Mouse (Mus musculus): ENCODE results near the gene Gipc3. TPM values are rescaled to one million over a fixed set of nuclear protein-coding genes. Genes with fewer than 3 reads are reported as not detected.

Gene Gipc3
- total and polyA plus RNA-seq, 3 experiments = 0.08 to 0.09 TPM; not detected in 1

DNA sequence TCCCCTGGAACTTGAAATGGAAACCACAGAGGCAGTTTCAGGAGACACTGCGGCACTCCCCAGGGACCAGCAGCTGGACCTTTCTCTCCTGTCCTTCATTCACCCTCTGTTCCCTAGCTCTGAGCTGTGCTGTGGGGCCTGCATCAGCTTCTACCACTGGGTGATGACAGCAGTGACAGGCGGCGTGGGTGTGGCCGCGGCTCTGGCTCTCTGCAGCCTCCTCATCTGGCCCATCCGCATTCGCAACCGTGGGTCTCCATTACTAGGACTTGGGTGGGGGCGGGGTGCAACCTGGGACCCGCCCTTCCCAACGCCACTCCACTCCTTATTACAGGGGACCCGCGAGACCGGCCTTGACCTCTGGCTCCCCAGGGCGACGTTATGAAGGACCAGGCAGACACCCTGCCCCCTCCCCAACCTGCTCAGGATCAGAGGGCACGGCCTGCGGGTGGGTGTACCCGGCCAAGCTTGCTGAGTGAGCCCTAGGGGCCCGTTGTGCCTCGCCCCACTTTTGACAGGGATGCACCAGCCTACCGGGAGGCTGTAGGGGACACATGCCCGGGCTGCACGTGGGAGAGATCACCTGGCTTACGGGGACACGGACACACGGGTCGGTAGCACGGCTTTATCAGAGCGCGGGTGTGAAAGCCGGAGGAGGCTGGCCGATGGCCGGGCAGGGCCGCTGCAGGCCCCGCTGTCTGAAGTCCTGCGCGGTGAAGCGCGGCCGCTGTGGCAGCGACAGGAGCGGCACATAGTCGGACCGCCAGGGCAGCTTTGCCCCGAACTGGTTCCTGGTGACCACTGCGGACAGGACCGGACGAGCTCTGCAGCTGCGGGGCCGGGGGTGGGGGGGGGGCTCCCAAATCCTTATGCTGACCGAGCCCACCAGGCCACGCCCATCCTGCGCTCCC is 20.6 kb upstream of the Gipc3 start:
- H3K27ac ChIP-seq (ENCODE audit: insufficient read depth, low read depth) = peak overlapping the region; percentile 7; the same call in 1 of the 2 replicates
- H3K36me3 ChIP-seq (replicated peaks in 1 of 2; ENCODE audit: control insufficient read depth in 1 of 2, insufficient read depth in 1 of 2, low read length in 1 of 2) = peaks cover 72 to 93% of the 10 kb centered on the region in 2 experiments
- peak overlapping the region in 1 of 3 experiments; percentile 3 for H3K4me3 ChIP-seq (replicated peaks in 1 of 3; ENCODE audit: low read depth in 2 of 3, low read length in 2 of 3, poor library complexity in 1 of 3)
- DNase-seq (ENCODE audit: extremely low read depth) = no peak
- no peak for TF ChIP-seq ZC3H11A (IDR thresholded peaks at IDR 0.05; ENCODE audit: low read depth, low read length)
- 0 out of 2 replicates have a peak, but pooled peaks have one; percentile 37 for TF ChIP-seq CHD2 (IDR thresholded peaks at IDR 0.05; ENCODE audit: low read length)
- 0 out of 2 replicates have a peak, but pooled peaks have one; percentile 10 for TF ChIP-seq TCF12 (IDR thresholded peaks at IDR 0.05; ENCODE audit: low read depth, low read length)
- TF ChIP-seq BHLHE40 (IDR thresholded peaks at IDR 0.05; ENCODE audit: low read depth, low read length) = no peak
- TF ChIP-seq ETS1 (conservative IDR thresholded peaks at IDR 0.05; ENCODE audit: low read depth, low read length) = no peak
- no peak for TF ChIP-seq UBTF (IDR thresholded peaks at IDR 0.05; ENCODE audit: low read depth, low read length)
- no peak for TF ChIP-seq USF1 (IDR thresholded peaks at IDR 0.05; ENCODE audit: low read depth, low read length)
- no peak for TF ChIP-seq ZKSCAN1 (IDR thresholded peaks at IDR 0.05; ENCODE audit: borderline replicate concordance, low read depth, low read length)
- TF ChIP-seq SIN3A (IDR thresholded peaks at IDR 0.05; ENCODE audit: low read length) = no peak
- no peak for TF ChIP-seq MXI1 (IDR thresholded peaks at IDR 0.05; ENCODE audit: low read depth, low read length)
- no peak for TF ChIP-seq MEF2A (IDR thresholded peaks at IDR 0.05; ENCODE audit: borderline replicate concordance, low read depth, low read length)
- no peak for TF ChIP-seq ZNF384 (IDR thresholded peaks at IDR 0.05; ENCODE audit: low read depth, low read length)
- TF ChIP-seq USF2 (conservative IDR thresholded peaks at IDR 0.05; ENCODE audit: low read depth, low read length) = no peak
- no peak for TF ChIP-seq CTCF (conservative IDR thresholded peaks at IDR 0.05 in 1 of 2, IDR thresholded peaks at IDR 0.05 in 1 of 2; ENCODE audit: low read depth in 2 of 2, low read length in 2 of 2)
- no peak for TF ChIP-seq JUN (IDR thresholded peaks at IDR 0.05; ENCODE audit: insufficient read depth, low read depth, low read length)
- TF ChIP-seq SMC3 (IDR thresholded peaks at IDR 0.05; ENCODE audit: low read depth, low read length) = no peak
- no peak for TF ChIP-seq MAZ (IDR thresholded peaks at IDR 0.05; ENCODE audit: low read depth, low read length)
- TF ChIP-seq NRF1 (IDR thresholded peaks at IDR 0.05; ENCODE audit: low read depth, low read length) = no peak
- TF ChIP-seq RCOR1 (conservative IDR thresholded peaks at IDR 0.05; ENCODE audit: low read depth, low read length) = no peak
- TF ChIP-seq KAT2A (IDR thresholded peaks at IDR 0.05; ENCODE audit: insufficient replicate concordance, low read length) = no peak
- no peak for TF ChIP-seq E2F4 (IDR thresholded peaks at IDR 0.05; ENCODE audit: insufficient replicate concordance, low read depth, low read length)
- no peak for TF ChIP-seq MYC (IDR thresholded peaks at IDR 0.05; ENCODE audit: low read depth, low read length)
- TF ChIP-seq PAX5 (IDR thresholded peaks at IDR 0.05; ENCODE audit: low read length) = no peak
- no peak for TF ChIP-seq MAX (IDR thresholded peaks at IDR 0.05; ENCODE audit: low read length)
- no peak for TF ChIP-seq CHD1 (IDR thresholded peaks at IDR 0.05; ENCODE audit: low read depth, low read length)
- 0 out of 2 replicates have a peak, but pooled peaks have one; percentile 21 for TF ChIP-seq IRF4 (IDR thresholded peaks at IDR 0.05; ENCODE audit: low read depth, low read length)
- H3K9me3 ChIP-seq (replicated peaks; ENCODE audit: low read length) = no peaks in the 10 kb centered on the region
- H3K4me2 ChIP-seq (ENCODE audit: insufficient read depth, low read depth, poor library complexity, severe bottlenecking) = no peak overlapping the region
- in situ Hi-C loops (cut with MboI; ENCODE audit: low pct_ligation_motif_present, low pct_unique_long_range_greater_than_20kb, low sequenced_read_pairs) (no loop called here), dilution Hi-C loops (cut with MboI; ENCODE audit: extremely low pct_ligation_motif_present, extremely low pct_unique_long_range_greater_than_20kb, low sequenced_read_pairs) (no loop called here)
- no peak overlapping the region for H3K9ac ChIP-seq (ENCODE audit: insufficient read depth, low read depth)
- peaks cover 42 to 81% of the 10 kb centered on the region in 2 experiments for H3K4me1 ChIP-seq (ENCODE audit: control insufficient read depth in 1 of 2, insufficient read depth in 2 of 2)
- no peaks in the 10 kb centered on the region for H3K27me3 ChIP-seq (replicated peaks)
- no peaks in the 10 kb centered on the region for H3K79me2 ChIP-seq (replicated peaks; ENCODE audit: control insufficient read depth, extremely low read depth, insufficient read depth, poor library complexity, severe bottlenecking)
